Mouse (Mus musculus) neural tube, embryonic 15.5 days (tissue): ENCODE data around the gene Tchp. TPM values are rescaled to one million over a fixed set of nuclear protein-coding genes. Genes with fewer than 3 reads are reported as not detected.

Source experiments
- ATAC-seq: fragments of 200-750 bp; cut with Nextera tagmentation; 2 replicates; pipeline ENCODE4 v1.8.0; 2017; ENCODE audit warnings: mild to moderate bottlenecking, moderate TSS enrichment, moderate library complexity; ENCODE audit not compliant: low FRiP score
- H3K27ac ChIP-seq: fragments of 300-500 bp; sonication (generic); replicated peaks from 2 replicates; pipeline ENCODE4 v1.5.1; 2015; ENCODE audit warnings: mild to moderate bottlenecking, inconsistent platforms
- H3K27me3 ChIP-seq: fragments of 300-500 bp; sonication (generic); replicated peaks from 2 replicates; pipeline ENCODE4 v1.6.1; 2015; ENCODE audit warnings: inconsistent platforms
- H3K36me3 ChIP-seq: fragments of 300-500 bp; sonication (generic); 2 replicates; pipeline ENCODE4 v1.6.1; 2015; ENCODE audit warnings: inconsistent platforms
- H3K4me1 ChIP-seq: fragments of 300-500 bp; sonication (generic); 2 replicates; pipeline ENCODE4 v1.6.1; 2015; ENCODE audit warnings: inconsistent platforms
- H3K4me2 ChIP-seq: fragments of 300-500 bp; sonication (generic); 2 replicates; pipeline ENCODE4 v1.6.1; 2015; ENCODE audit warnings: inconsistent platforms, mild to moderate bottlenecking, moderate library complexity
- H3K4me3 ChIP-seq: fragments of 300-500 bp; sonication (generic); replicated peaks from 2 replicates; pipeline ENCODE4 v1.5.1; 2015; ENCODE audit warnings: mild to moderate bottlenecking, inconsistent platforms
- H3K9ac ChIP-seq: fragments of 300-500 bp; sonication (generic); replicated peaks from 2 replicates; pipeline ENCODE4 v1.6.1; 2015; ENCODE audit warnings: mild to moderate bottlenecking, inconsistent platforms
- H3K9me3 ChIP-seq: fragments of 300-500 bp; sonication (generic); replicated peaks from 2 replicates; pipeline ENCODE4 v1.6.1; 2016; ENCODE audit warnings: inconsistent platforms
- WGBS: fragments of 180-500 bp; shearing (Covaris S2); methylation state at CpG from one replicate; pipeline ENCODE4 v1.1.7; 2015; ENCODE audit warnings: mixed read lengths; 5-methylcytosine and 5-hydroxymethylcytosine counted together
- polyA plus RNA-seq: library from polyadenylated mRNA; unstranded; fragments of >200 nt; fragmentation: Nextera tagmentation; extraction: Ambion mirVana; gene quantifications from 2 replicates; pipeline ENCODE4 v1.2.1, GENCODE M21; 2015

The Tchp gene
- polyA plus RNA-seq, 1 experiment from 2014 or later = 14.1 TPM

- no peaks in the 10 kb centered on the region for H3K4me1 ChIP-seq
- no peak overlapping the region for H3K27ac ChIP-seq
- H3K9ac ChIP-seq = no peak overlapping the region
- H3K36me3 ChIP-seq = peaks cover 68% of the 10 kb centered on the region
- no peak for ATAC-seq
- no peak overlapping the region for H3K4me3 ChIP-seq
- H3K9me3 ChIP-seq = no peaks in the 10 kb centered on the region
- no peaks in the 10 kb centered on the region for H3K27me3 ChIP-seq
- H3K4me2 ChIP-seq = no peak overlapping the region
- 94% methylated on average over 13 of the region's 13 CpGs for WGBS
Measured at GRCm38 (mm10) chr5:114722846-114723245, 15.3 kb downstream of the Tchp start.

- Histone ChIP-seq H3K27me3 (no peaks in the 10 kb centered on the region), H3K9me3 (no peaks in the 10 kb centered on the region), H3K4me1 (no peaks in the 10 kb centered on the region), H3K4me2 (no peak overlapping the region), H3K27ac (no peak overlapping the region), H3K4me3 (no peak overlapping the region), H3K36me3 (peaks cover 70% of the 10 kb centered on the region), H3K9ac (no peak overlapping the region)
- ATAC-seq = no peak
- 92% methylated on average over 10 of the region's 10 CpGs for WGBS
Measured at GRCm38 (mm10) chr5:114728160-114728559, 20.6 kb downstream of the Tchp start.

GRCm38 (mm10) chr5:114730129-114730528 is 22.6 kb downstream of the Tchp start:
- H3K9me3 ChIP-seq = no peaks in the 10 kb centered on the region
- peaks cover 80% of the 10 kb centered on the region for H3K36me3 ChIP-seq
- no peak overlapping the region for H3K4me2 ChIP-seq
- no peak overlapping the region for H3K27ac ChIP-seq
- no peak overlapping the region for H3K9ac ChIP-seq
- 79% methylated on average over 10 of the region's 10 CpGs for WGBS
- no peak overlapping the region for H3K4me3 ChIP-seq
- H3K4me1 ChIP-seq = no peaks in the 10 kb centered on the region
- H3K27me3 ChIP-seq = no peaks in the 10 kb centered on the region
- ATAC-seq = no peak

- no peak for ATAC-seq
- Histone ChIP-seq H3K9me3 (no peaks in the 10 kb centered on the region), H3K4me3 (no peak overlapping the region), H3K27me3 (no peaks in the 10 kb centered on the region), H3K27ac (no peak overlapping the region), H3K36me3 (peaks cover 88% of the 10 kb centered on the region), H3K4me1 (no peaks in the 10 kb centered on the region), H3K9ac (no peak overlapping the region), H3K4me2 (no peak overlapping the region)
- 78% methylated on average over 6 of the region's 6 CpGs for WGBS
Measured at GRCm38 (mm10) chr5:114731498-114731897, 23.9 kb downstream of the Tchp start.

- Histone ChIP-seq H3K4me3 (no peak overlapping the region), H3K9ac (no peak overlapping the region), H3K27me3 (no peaks in the 10 kb centered on the region)
Measured at GRCm38 (mm10) chr5:114731969-114732368, 24.4 kb downstream of the Tchp start.

GRCm38 (mm10) chr5:114733606-114734005 is 26.0 kb downstream of the Tchp start:
- H3K4me2 ChIP-seq = no peak overlapping the region
- WGBS = 86% methylated on average over 15 of the region's 15 CpGs
- no peaks in the 10 kb centered on the region for H3K4me1 ChIP-seq
- H3K9ac ChIP-seq = no peak overlapping the region
- H3K27me3 ChIP-seq = no peaks in the 10 kb centered on the region
- H3K9me3 ChIP-seq = no peaks in the 10 kb centered on the region
- no peak for ATAC-seq
- no peak overlapping the region for H3K4me3 ChIP-seq
- peaks cover 93% of the 10 kb centered on the region for H3K36me3 ChIP-seq
- no peak overlapping the region for H3K27ac ChIP-seq

More at GRCm38 (mm10) chr5:114731969-114732368, 24.4 kb downstream of the Tchp start:
- ATAC-seq = no peak
- no peak overlapping the region for H3K4me2 ChIP-seq
- WGBS = 92% methylated on average over 15 of the region's 15 CpGs
- no peaks in the 10 kb centered on the region for H3K9me3 ChIP-seq
- no peak overlapping the region for H3K27ac ChIP-seq
- H3K4me1 ChIP-seq = no peaks in the 10 kb centered on the region
- peaks cover 92% of the 10 kb centered on the region for H3K36me3 ChIP-seq

- H3K27ac ChIP-seq = no peak overlapping the region
- no peak overlapping the region for H3K9ac ChIP-seq
- H3K4me3 ChIP-seq = no peak overlapping the region
- no peaks in the 10 kb centered on the region for H3K4me1 ChIP-seq
- no peaks in the 10 kb centered on the region for H3K9me3 ChIP-seq
- H3K36me3 ChIP-seq = peaks cover 89% of the 10 kb centered on the region
- ATAC-seq = no peak
- no peak overlapping the region for H3K4me2 ChIP-seq
- WGBS = 85% methylated on average over 21 of the region's 21 CpGs
- H3K27me3 ChIP-seq = no peaks in the 10 kb centered on the region
Measured at GRCm38 (mm10) chr5:114737090-114737887, 29.7 kb downstream of the Tchp start.

GRCm38 (mm10) chr5:114738707-114739241 is 31.2 kb downstream of the Tchp start:
- 93% methylated on average over 12 of the region's 12 CpGs for WGBS
- no peaks in the 10 kb centered on the region for H3K9me3 ChIP-seq
- H3K27me3 ChIP-seq = no peaks in the 10 kb centered on the region
- no peak overlapping the region for H3K4me2 ChIP-seq
- H3K27ac ChIP-seq = no peak overlapping the region
- ATAC-seq = no peak
- H3K36me3 ChIP-seq = peaks cover 90% of the 10 kb centered on the region
- H3K9ac ChIP-seq = no peak overlapping the region
- H3K4me1 ChIP-seq = no peaks in the 10 kb centered on the region
- no peak overlapping the region for H3K4me3 ChIP-seq

GRCm38 (mm10) chr5:114740595-114740994 is 33.0 kb downstream of the Tchp start:
- no peaks in the 10 kb centered on the region for H3K27me3 ChIP-seq
- no peak overlapping the region for H3K9ac ChIP-seq
- WGBS = 71% methylated on average over 4 of the region's 4 CpGs

GRCm38 (mm10) chr5:114742572-114742971 is 35.0 kb downstream of the Tchp start:
- H3K36me3 ChIP-seq = peaks cover 91% of the 10 kb centered on the region
- no peak overlapping the region for H3K4me2 ChIP-seq
- H3K27me3 ChIP-seq = no peaks in the 10 kb centered on the region
- H3K9me3 ChIP-seq = no peaks in the 10 kb centered on the region
- no peak overlapping the region for H3K9ac ChIP-seq
- H3K4me3 ChIP-seq = no peak overlapping the region
- WGBS = 90% methylated on average over 10 of the region's 10 CpGs
- no peaks in the 10 kb centered on the region for H3K4me1 ChIP-seq
- H3K27ac ChIP-seq = no peak overlapping the region
- ATAC-seq = no peak

More at GRCm38 (mm10) chr5:114740595-114740994, 33.0 kb downstream of the Tchp start:
- Histone ChIP-seq H3K4me1 (no peaks in the 10 kb centered on the region), H3K27ac (no peak overlapping the region), H3K4me2 (no peak overlapping the region), H3K4me3 (no peak overlapping the region), H3K36me3 (peaks cover 95% of the 10 kb centered on the region), H3K9me3 (no peaks in the 10 kb centered on the region)
- no peak for ATAC-seq

- Histone ChIP-seq H3K9me3 (no peaks in the 10 kb centered on the region), H3K4me1 (no peaks in the 10 kb centered on the region), H3K4me2 (no peak overlapping the region), H3K9ac (no peak overlapping the region), H3K27me3 (no peaks in the 10 kb centered on the region), H3K36me3 (peaks cover 91% of the 10 kb centered on the region), H3K27ac (no peak overlapping the region), H3K4me3 (no peak overlapping the region)
- no peak for ATAC-seq
- 93% methylated on average over 13 of the region's 13 CpGs for WGBS
Measured at GRCm38 (mm10) chr5:114742998-114743696, 35.6 kb downstream of the Tchp start.

GRCm38 (mm10) chr5:114743697-114744090 is 36.1 kb downstream of the Tchp start:
- H3K9ac ChIP-seq = no peak overlapping the region
- H3K4me2 ChIP-seq = no peak overlapping the region
- H3K27me3 ChIP-seq = no peaks in the 10 kb centered on the region
- H3K36me3 ChIP-seq = peaks cover 91% of the 10 kb centered on the region
- ATAC-seq = no peak
- 94% methylated on average over 8 of the region's 8 CpGs for WGBS
- H3K9me3 ChIP-seq = no peaks in the 10 kb centered on the region
- no peak overlapping the region for H3K4me3 ChIP-seq
- no peaks in the 10 kb centered on the region for H3K4me1 ChIP-seq
- H3K27ac ChIP-seq = no peak overlapping the region
